Mouse (Mus musculus) 416B (cell line): ENCODE results near the gene Epb42.
"Not testable (repeated sequence)": the region's sequence is repeated elsewhere in the genome, so short reads cannot be mapped to it uniquely, and the experiment has no call there.

Experiments used
- DNase-seq: peaks from one replicate; pipeline ENCODE4 v3.0.0; 2011; ENCODE audit warnings: low read depth

The Epb42 gene

DNA sequence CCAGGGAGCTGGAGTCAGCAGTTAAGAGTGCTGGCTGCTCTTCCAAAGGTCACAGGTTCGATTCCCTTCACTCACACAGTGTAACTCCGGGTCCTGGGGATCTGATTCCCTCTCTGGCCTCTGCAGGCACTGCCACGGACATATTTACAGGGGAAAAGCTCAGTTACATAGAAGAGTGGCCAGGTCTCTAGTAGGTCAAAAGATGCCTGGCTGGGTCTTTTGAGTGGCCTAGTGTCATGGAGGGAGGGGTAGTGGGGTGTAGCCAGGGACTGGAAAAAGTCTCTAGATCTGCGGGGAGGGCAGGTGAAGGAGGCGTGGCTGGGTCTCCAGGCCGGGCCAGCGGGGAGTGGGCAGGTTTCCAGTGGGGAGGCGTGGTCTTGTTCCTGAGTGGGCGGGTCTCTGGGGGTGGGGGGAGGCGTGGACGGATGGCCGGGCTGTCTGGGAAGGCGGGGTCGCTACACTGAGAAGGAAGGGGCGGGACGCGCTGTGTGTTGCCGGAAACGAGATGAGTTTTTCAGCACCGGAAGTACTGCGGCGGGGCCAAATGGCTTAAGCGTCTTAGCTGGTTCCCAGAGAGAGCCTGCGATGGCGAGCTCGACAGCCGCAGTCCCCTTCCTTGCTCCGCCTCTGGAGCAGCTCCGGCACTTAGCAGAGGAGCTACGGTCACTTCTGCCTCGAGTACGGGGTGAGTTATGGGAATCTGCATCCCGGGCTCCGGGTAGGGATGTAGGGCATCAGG is 28.8 kb downstream of the Epb42 start, which contains the start of gene Ccndbp1:
Gene Ccndbp1 (plus strand): TSS at position 479 of the 739 bp plus-strand sequence.
- DNase-seq = peak; percentile 95

DNA sequence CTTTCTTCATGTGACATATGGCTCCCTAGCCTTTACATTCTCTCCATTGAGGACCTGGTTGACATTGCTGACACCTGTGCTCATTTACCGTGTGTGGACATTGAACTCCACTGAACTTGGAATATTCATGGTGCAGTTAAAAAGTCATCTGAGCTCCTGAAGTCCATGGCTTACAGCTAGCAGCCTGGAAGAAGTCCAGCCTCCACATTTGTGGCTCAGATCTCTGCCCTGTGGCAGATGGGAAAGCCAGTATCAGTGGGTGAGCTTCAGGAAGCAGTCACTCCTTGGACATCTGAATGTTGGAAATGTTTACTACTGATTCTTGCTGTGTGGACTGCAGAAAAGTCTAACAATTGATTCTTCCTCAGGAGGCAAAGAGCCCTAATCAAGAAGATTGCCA is 29.9 kb downstream of the Epb42 start:
- DNase-seq = no peak

DNA sequence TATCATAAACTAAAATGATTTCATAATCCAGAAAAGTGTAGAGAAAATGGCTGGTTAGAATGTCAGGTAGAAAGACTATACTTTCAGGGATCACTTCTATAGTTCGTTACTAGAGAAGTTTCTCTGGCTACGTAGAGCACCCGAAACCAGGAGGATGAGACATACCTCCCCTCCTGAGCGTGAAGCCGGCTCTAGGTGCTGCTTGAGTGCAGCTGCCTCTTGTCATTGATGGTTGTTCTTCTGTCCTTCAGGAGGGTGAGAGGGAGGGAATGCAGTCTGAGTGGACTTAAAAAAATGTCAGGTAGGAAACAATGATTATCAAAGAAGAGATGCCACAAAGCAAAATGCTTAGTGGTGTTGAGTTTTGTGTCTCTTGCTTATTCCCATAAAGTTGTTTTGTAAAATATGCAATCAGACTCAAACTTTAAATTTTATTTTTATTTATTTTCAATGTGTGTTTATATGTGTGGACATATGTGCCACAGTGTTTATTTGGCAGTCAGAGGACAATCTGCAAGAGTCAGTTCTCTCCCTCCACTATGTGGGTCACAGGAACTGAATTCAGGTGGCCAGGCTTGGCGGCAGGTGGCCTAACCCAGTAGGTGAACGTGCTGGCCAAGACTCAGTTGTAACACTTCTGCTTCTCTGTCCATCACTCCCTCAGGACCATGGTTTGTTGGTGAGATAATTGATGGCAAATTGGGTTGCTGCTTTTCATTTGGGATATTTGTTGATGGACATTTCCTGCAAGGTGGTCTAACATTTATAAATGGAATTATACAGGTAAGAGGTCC is 32.7 kb downstream of the Epb42 start:
- no peak for DNase-seq

DNA sequence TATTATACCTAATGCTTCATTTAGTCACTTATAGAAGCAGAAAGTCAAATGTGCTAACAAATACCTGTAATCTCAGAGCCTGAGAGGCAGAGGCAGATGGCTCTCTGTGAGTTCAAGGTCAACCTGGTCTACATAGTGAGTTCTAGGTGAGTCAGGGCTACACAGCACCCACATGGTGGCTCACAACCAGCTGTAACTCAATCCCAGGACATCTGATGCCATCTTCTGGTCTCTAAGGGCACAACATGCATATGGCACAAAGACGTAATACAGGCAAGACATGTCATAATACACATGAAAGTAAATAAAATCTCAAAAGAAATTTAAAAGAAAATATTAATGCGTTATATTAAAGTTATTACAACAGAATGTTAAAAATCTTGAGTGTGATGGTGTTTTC is 33.3 kb downstream of the Epb42 start:
- DNase-seq = peak; percentile 74

DNA sequence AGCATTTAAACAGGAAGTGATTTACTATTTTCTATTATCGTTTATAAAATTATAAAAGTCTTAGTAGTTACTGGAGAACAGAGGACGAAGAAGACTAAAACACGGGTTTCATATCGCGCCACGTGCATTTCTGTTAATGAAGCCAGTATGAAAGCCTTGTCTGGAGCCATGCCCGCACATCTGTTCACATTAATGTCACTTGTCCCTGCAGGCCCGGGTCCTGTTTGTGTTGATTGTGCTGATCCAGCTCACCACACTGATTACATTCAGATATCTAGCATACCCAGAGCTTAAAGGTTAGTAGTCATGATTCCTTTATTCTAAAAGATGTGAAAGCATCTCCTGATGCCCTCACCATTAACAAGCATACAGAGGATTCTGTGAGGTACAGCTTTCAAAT is 38.0 kb downstream of the Epb42 start:
- DNase-seq = no peak

DNA sequence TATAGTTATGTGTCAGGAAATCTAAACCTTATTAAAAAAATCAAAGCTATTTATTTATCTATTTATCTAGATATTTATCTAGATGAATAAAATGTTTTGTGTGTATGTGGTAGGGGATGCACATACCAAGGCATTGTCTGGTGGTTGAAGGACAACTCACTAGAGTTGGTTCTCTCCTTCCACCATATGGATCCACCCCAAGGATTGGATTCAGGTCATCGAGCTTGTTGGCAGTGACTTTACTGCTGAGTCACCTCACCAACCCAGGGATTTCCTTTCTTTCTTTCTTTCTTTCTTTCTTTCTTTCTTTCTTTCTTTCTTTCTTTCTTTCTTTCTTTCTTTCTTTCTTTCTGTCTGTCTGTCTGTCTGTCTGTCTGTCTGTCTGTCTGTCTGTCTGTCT is 40.3 kb downstream of the Epb42 start:
- DNase-seq = not testable (repeated sequence)

DNA sequence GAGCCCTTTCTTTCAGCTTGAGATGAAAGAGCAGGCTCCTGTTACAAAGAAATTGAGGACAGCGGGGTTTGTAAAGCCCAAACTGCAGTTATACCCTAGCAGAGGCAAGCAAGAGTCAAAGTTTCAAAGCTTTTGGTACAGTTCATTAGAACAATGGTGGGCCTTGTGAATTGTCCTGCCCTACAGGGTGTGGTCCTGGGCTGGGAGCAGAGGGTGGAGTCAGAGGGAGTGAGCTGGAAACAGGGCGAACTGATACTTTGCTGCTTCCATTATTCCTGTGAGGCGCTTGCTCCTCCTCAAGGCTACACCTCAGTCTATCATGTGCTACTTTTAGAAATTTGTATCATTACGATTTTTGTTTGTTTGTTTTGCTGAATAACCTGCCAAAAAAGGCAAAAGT is 45.7 kb downstream of the Epb42 start:
- DNase-seq = no peak

DNA sequence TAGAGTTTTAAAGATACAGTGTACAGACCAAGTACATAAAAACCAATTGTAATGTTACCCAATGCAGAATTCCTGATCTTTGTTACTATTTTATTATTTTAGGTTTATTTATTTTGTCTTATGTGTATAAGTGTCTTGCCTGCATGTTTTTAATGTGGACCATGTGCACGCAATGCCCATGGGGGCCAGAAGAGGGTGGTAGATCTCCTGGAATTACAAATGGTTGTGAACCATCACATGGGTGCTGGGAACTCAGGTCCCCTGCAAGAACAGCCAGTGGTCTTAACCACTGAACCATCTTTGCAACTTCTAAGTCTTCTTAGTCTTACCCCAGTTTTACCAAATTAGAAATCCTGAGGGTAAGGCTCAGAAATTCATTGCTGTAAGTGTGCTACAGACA is 51.6 kb downstream of the Epb42 start:
- DNase-seq = peak; percentile 49

DNA sequence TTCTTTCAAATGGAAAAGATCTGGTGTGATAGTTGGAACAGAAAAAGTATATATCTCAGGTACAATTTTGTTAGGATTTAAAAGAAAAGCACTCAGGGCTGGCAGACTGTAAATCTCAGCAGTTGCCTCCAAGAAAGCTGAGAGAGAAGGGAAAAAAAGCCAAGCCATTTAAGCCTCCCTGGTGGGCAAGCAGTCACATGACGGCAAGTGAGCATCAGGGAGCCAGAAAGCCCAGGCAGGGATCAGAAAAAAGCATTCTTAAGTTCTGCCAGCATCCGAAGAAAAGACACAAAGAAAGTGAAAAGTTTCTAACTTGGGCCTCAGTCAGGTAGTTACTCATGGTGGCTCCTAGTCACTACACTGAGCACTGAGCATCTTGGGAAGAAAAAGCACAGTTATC is 53.3 kb downstream of the Epb42 start:
- no peak for DNase-seq

DNA sequence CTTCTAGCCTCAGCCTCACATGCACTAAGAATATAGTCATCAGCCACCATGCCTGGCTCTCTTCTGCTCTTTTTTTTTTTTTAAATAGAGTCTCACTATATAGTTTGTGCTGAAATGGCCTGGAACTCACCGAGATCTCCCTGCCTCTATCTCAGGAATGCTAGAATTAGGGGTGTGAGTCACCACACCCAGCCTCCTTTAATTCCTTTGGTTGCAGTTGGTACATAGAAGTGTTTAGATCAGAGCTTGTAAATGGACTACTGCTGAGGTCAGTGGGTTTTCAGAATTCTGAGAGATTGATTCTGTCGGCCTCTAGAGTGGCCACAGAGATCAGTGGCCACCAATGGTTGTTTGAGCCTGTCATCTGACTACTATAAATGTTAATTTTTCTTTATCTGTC is 56.0 kb downstream of the Epb42 start:
- DNase-seq = no peak

DNA sequence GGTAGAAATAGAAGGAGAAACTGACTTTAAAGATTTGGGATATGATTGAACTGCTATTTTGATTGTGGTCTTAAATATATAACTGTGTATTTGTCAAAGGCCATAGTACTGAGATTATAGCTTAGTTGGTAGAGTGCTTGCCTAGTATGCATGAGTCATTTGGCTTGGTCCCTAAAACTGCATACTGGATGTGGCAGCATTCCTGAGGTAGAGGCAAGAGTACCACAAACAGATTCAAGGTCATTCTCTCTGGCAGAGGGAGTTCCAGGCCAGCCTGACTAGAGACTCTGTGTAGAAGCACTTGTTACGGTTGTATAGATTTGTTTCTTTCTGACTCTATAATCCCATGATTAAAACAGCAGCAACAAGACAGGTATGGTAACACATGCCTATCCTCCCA is 57.1 kb downstream of the Epb42 start:
- peak; percentile 35 for DNase-seq

DNA sequence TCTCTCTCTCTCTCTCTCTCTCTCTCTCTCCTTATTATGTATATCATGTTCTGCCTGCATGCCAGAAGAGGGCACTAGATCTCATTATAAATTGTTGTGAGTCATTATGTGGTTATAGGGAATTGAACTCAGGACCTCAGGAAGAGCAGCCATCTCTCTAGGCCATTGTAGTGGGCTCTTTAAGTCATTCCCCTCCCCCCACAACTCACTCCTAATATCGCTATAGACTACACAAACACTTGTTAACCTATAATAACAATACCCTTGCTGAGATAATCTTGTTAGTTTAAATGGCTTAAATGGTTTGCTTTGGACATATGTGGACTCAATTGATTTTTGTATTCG is 58.2 kb downstream of the Epb42 start:
- peak; percentile 70 for DNase-seq

DNA sequence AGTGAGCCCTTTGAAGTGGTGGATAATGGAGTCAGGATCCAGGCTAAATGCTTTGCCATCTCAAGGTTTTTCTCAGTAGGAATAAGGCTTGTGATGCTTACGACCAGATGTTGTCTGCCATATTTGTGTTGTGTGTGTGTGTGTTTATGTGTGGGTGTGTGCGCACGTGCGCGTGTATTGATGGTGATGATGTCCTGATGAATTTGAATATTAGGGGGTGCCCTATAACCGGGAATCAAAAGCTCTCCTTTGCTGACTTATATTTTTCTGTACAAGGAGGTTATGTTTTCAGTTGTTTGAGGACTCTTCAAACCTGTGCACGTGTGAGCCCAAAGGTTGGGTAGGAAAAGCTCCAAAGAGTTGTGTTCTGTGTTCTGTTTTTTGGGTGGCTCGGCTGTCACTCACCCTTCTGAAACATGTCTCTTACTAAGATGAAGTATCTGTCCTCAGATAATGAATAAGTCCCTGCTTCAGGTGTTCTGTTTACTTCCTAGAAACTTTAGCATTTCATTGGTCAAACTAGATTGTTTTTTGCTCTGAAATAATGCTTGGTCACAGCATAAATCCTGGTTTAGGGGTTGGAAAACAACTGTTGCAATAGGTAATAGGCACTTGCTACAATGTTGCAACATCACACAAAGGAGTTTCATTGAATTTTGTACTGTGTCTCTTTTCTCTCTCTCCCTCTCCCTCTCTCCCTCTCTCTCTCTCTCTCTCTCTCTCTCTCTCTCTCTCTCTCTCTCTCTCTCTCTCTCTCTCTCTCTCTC is 58.8 kb downstream of the Epb42 start:
- peak; percentile 65 for DNase-seq

DNA sequence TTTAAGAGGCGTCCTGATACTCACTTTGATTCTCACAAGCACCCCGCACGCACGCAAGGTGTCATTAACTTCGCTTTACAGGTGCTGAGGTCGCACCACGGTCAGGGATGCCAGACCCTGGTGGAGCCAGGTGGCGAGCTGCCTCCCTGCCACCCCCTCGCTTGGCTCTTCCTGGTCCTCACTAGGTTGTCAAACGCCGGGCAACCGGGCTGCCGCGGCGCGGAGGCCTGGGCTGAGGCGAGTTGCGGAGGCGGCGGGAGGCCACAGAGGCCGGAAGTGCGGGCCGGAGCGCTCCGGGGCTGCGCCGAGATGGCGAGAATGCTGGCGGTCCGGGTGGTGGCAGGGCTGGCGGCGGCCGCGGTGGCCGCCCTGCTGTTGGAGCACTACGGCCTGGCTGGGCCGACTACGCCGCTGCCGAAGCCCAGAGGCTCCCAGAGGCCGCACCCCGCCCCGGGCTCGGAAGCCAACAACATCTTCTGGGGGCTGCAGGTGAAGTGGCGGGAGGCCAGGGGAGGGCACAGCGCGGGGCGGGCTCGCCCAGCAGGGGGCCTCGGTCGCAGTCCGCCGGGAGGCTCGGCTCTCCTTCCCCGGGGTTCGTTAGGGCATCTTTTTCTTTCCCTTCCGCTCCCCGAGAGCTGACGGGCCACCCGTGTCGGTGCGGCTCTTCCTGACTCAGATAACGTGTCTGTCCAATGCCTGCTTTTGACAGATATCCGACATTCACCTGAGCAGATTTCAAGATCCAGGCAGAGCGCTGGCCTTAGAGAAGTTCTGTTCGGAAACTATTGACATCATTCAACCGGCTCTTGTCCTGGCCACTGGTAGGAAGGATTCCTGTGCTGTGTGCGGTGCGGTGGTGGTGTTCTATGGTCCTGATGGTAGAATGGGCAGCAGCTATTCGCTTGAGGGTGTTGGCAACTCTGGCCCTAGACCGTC is 59.6 kb downstream of the Epb42 start, which contains the start of gene Tmem62:
Gene Tmem62 (plus strand): TSS at position 28 of the 936 bp plus-strand sequence.
- DNase-seq = peak; percentile 66

DNA sequence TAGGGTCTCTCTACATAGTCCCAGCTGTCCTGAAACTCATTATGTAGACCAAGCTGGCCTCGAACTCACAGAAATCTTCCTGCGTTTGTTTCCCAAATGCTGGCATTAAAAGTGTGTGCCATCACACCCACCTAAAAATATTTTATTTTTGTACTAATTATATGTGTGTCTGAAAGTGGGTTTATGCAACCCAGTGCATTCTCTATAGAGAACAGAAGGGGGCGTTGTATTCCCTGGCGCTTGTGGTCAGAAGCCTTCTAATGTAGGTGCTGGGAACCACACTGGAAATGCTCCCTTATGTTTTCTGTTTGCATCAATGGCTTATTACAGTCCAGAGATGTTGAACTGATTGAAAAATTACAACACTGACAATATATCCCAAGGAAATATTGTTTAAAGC is 60.6 kb downstream of the Epb42 start:
- DNase-seq = peak; percentile 81

DNA sequence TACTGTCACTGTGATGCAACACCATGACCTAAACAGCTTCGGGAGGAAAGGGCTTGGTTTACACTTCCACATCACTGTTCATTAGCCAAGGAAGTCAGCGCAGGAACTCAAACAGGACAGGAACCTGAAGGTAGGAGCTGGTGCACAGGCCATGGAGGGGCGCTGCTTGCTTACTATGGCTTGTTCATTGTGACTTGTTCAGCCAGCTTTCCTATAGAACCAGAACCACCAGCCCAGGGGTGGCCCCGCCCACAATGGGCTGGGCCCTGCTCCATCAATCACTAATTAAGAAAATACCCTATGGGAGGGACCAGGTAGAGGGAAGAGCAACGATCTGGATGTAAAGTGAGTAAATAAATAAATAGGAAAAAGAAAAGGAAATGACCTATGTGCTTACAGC is 63.9 kb downstream of the Epb42 start:
- DNase-seq = peak; percentile 77

DNA sequence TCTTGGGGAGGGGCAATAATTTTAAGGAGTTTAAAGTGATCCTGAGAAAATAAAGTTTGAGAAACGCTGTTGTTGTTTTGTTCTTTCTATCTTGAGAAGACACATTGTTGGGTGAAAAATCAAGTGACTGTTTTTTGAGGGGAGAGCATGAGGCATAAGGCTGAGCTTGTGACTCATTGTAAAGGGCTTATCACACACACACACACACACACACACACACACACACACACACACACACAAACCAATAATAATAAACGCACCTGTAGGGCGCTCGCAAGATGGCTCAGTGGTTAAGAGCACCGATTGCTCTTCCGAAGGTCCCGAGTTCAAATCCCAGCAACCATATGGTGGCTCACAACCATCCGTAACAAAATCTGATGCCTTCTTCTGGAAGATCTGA is 64.6 kb downstream of the Epb42 start:
- DNase-seq = peak; percentile 18

DNA sequence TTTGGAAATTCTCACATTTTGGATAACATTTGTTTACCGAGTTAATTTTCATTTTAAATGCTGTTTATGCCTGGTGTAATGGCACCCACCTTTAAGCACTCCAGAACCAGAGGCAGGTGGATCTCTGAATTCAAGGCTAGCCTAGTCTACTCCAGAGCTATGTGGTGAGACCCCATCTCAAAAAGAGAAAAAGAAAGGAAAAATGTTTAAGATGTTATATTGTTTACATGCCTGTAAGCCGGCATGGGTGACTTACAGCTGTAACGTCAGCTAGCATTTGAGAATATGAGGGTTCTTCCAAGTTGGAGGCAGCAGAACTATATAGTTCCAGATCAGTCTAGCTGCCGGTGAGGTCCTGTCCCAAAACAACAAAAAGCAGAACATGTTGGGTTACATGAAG is 65.1 kb downstream of the Epb42 start:
- no peak for DNase-seq

DNA sequence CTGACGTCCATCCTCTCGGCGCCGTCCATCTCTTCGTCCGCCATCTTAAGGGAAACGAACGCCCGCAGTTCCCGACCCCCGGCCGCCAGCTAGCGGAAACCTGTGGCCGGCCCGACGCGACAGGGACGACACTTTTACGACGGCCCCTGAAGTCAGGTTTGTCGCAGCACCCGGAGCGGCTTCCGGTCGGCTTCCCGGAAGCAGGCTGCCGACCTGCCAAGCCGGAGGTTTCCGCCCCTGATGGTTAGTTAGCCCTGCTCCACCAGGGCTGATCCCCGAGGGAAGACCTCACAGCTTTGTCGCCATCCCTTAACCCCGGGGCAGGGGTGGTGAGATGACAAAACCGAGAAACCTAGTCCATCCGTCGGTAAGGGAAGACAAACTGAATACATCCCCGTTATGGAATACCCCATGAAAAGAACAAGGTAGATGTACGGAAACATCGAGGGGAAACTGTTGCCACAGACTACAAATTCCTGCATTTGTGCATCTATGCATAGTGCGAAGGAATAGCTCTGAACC is 66.3 kb downstream of the Epb42 start, which contains the start of gene Ubr1:
Gene Ubr1 (minus strand): TSS at position 157 of the 522 bp plus-strand sequence.
- peak; percentile 93 for DNase-seq

DNA sequence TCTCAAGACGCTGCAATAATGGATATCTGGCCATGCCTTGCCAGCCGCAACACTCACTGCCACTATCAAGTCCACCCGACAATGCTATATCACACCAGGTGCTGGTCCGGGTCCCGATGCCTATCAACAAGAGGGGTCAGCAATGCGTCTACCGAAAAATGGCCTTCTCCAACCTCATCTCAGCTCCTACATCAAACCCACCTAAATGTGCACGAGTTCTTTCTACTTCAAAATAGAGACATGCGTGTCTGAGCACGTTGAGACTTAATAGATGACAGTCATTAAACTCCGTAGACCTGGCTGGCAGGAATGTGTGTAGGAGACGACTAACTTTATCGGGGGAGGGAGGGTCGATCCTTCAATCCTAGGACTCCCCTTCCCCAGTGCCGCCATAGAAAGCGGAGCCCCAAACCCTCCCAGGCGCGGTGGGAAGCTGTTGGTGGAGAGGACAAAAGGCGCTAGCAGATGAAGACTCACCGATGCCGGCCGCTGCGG is 66.8 kb downstream of the Epb42 start:
- no peak for DNase-seq
